Comparison of ENCODE assay signal across 8 mouse cellular contexts in the genomic region with DNA sequence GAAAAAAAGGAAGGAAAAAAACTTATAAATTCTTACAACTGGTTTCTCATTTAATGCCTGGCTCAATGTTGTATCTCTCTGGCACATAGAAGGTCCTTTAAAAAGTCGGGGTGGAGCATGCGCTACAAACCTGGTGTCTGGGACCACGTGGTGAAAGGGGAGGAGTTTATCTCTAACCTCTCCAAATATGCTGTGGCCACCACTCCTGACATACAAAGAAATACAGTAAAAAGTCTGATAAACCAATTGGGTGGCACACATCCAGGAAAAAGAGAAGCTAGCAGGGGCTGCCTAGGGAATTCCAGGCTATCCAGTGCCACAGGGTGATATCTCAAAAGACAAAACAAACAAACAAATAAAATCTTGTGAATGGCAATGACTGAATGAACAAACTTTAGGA. TPM values are rescaled to one million over a fixed set of nuclear protein-coding genes. Genes with fewer than 3 reads are reported as not detected.
A peak's percentile ranks its signal among the peaks of the same experiment; 100 is the strongest.
DNase-seq lines count a peak whose midpoint lies in the region; ATAC-seq and TF ChIP-seq lines count a peak whose summit lies in the region.

No protein-coding gene starts in this region.

- H3K4me1 ChIP-seq in heart, embryonic 12.5 days (replicated peaks), result peaks cover 52% of the 10 kb centered on the region
- H3K4me1 ChIP-seq in E14TG2a.4 (replicated peaks; ENCODE audit: low read depth, low read length), result peaks cover 79% of the 10 kb centered on the region
- H3K4me1 ChIP-seq in embryonic facial prominence, embryonic 14.5 days (ENCODE audit: control insufficient read depth, insufficient read depth, low read length), result peaks cover 23% of the 10 kb centered on the region

- peak overlapping the region; percentile 44; the same call in 1 of the 2 replicates for H3K9ac ChIP-seq in heart, embryonic 12.5 days
- H3K9ac ChIP-seq in embryonic facial prominence, embryonic 14.5 days (ENCODE audit: low read depth, low read length), result peak overlapping the region; percentile 19; the same call in 1 of the 2 replicates

- TF ChIP-seq CTCF in E14TG2a.4 (conservative IDR thresholded peaks at IDR 0.05; ENCODE audit: low read length), result no peak

- no peak overlapping the region for H3K4me3 ChIP-seq in heart, embryonic 12.5 days
- peak overlapping the region; percentile 80 for H3K4me3 ChIP-seq in E14TG2a.4 (replicated peaks; ENCODE audit: low read length)
- H3K4me3 ChIP-seq in embryonic facial prominence, embryonic 14.5 days (ENCODE audit: low read depth, low read length), result no peak overlapping the region

- H3K9me3 ChIP-seq in heart, embryonic 12.5 days (replicated peaks), result no peaks in the 10 kb centered on the region
- no peaks in the 10 kb centered on the region for H3K9me3 ChIP-seq in E14TG2a.4 (ENCODE audit: low read length)
- no peaks in the 10 kb centered on the region for H3K9me3 ChIP-seq in embryonic facial prominence, embryonic 14.5 days (ENCODE audit: control insufficient read depth, low read length)

- DNase-seq in heart, adult 11 months, result no peak
- no peak for DNase-seq in embryonic facial prominence, embryonic 14.5 days (ENCODE audit: low spot score)
- peak; percentile 56 for DNase-seq in liver
- DNase-seq in left cerebral cortex, postnatal 36 days (ENCODE audit: low spot score in 2 of 2), result no peak
- no peak for DNase-seq in cerebellum, adult 11 months

- intact Hi-C loops in left cerebral cortex, postnatal 36 days (cut with DNase I), result no loop called here

- peak overlapping the region; percentile 38 for H3K4me2 ChIP-seq in heart, embryonic 12.5 days
- peak overlapping the region; percentile 30 for H3K4me2 ChIP-seq in embryonic facial prominence, embryonic 14.5 days (ENCODE audit: low read depth, low read length)

- WGBS in heart, embryonic 12.5 days, result 12% methylated on average over 3 of the region's 3 CpGs
- WGBS in embryonic facial prominence, embryonic 14.5 days, result 24% methylated on average over 3 of the region's 3 CpGs

- no peaks in the 10 kb centered on the region for H3K36me3 ChIP-seq in heart, embryonic 12.5 days
- peaks cover 7% of the 10 kb centered on the region; the same call in 1 of the 2 replicates for H3K36me3 ChIP-seq in E14TG2a.4 (ENCODE audit: insufficient read depth, low read length)
- H3K36me3 ChIP-seq in embryonic facial prominence, embryonic 14.5 days (ENCODE audit: control insufficient read depth, insufficient read depth, low read length), result no peaks in the 10 kb centered on the region

- H3K27me3 ChIP-seq in heart, embryonic 12.5 days (replicated peaks), result no peaks in the 10 kb centered on the region
- peaks cover 27% of the 10 kb centered on the region for H3K27me3 ChIP-seq in E14TG2a.4 (ENCODE audit: insufficient read depth, low read length)
- H3K27me3 ChIP-seq in embryonic facial prominence, embryonic 14.5 days (replicated peaks; ENCODE audit: control insufficient read depth, insufficient read depth, low read length), result no peaks in the 10 kb centered on the region

- peak; percentile 74 for ATAC-seq in heart, embryonic 12.5 days (ENCODE audit: insufficient number of reproducible peaks, low FRiP score)
- ATAC-seq in embryonic facial prominence, embryonic 14.5 days (ENCODE audit: low read depth), result 0 out of 2 replicates have a peak, but pooled peaks have one; percentile 20
- ATAC-seq in frontal cortex, adult (ENCODE audit: low TSS enrichment), result no peak

- peak overlapping the region; percentile 72 for H3K27ac ChIP-seq in heart, embryonic 12.5 days (ENCODE audit: poor library complexity, severe bottlenecking)
- peak overlapping the region; percentile 82 for H3K27ac ChIP-seq in embryonic facial prominence, embryonic 14.5 days (replicated peaks; ENCODE audit: low read depth, low read length)

RNA-seq across cellular contexts. Expression of a gene that starts 1.1 kb away (rescaled TPM):
- 44.7 and 48.0 TPM in 2 replicates for polyA plus RNA-seq in heart, embryonic 12.5 days (2016; fragmentation: Nextera tagmentation; extraction: Ambion mirVana)
- 28.6 and 32.7 TPM in 2 replicates for polyA plus RNA-seq in embryonic facial prominence, embryonic 14.5 days (2014; fragmentation: Nextera tagmentation; extraction: Ambion mirVana)
- 100 to 1,000 TPM; 119 to 184 TPM for total RNA-seq in left cerebral cortex, postnatal 36 days (2021)
